Mouse (Mus musculus) heart, embryonic 12.5 days (tissue): Measurements from ENCODE around the gene Vegfa. TPM values are rescaled to one million over a fixed set of nuclear protein-coding genes. Genes with fewer than 3 reads are reported as not detected.

ENCODE experiments used
- ATAC-seq: fragments of 200-750 bp; cut with Nextera tagmentation; 2 replicates; pipeline ENCODE4 v1.8.0; 2017; ENCODE audit warnings: moderate TSS enrichment, moderate library complexity; ENCODE audit not compliant: insufficient number of reproducible peaks, low FRiP score
- H3K27ac ChIP-seq: fragments of 300-500 bp; sonication (generic); 2 replicates; pipeline ENCODE4 v1.5.1; 2016; ENCODE audit warnings: mild to moderate bottlenecking, moderate library complexity; ENCODE audit not compliant: poor library complexity, severe bottlenecking
- H3K27me3 ChIP-seq: fragments of 300-500 bp; sonication (generic); replicated peaks from 2 replicates; pipeline ENCODE4 v1.6.1; 2016; ENCODE audit warnings: mild to moderate bottlenecking, moderate library complexity
- H3K36me3 ChIP-seq: fragments of 300-500 bp; sonication (generic); 2 replicates; pipeline ENCODE4 v1.6.1; 2016; ENCODE audit warnings: mild to moderate bottlenecking, moderate library complexity
- H3K4me1 ChIP-seq: fragments of 300-500 bp; sonication (generic); replicated peaks from 2 replicates; pipeline ENCODE4 v1.6.1; 2016; ENCODE audit warnings: mild to moderate bottlenecking
- H3K4me2 ChIP-seq: fragments of 300-500 bp; sonication (generic); 2 replicates; pipeline ENCODE4 v1.6.1; 2016; ENCODE audit warnings: mild to moderate bottlenecking, moderate library complexity
- H3K4me3 ChIP-seq: fragments of 300-500 bp; sonication (generic); 2 replicates; pipeline ENCODE4 v1.5.1; 2016; ENCODE audit warnings: mild to moderate bottlenecking
- H3K9ac ChIP-seq: fragments of 300-500 bp; sonication (generic); 2 replicates; pipeline ENCODE4 v1.6.1; 2016; ENCODE audit warnings: mild to moderate bottlenecking, moderate library complexity
- H3K9me3 ChIP-seq: fragments of 300-500 bp; sonication (generic); replicated peaks from 2 replicates; pipeline ENCODE4 v1.6.1; 2016; ENCODE audit warnings: mild to moderate bottlenecking, moderate library complexity
- WGBS: fragments of 180-500 bp; shearing (Covaris S2); methylation state at CpG from one replicate; pipeline ENCODE4 v1.1.7; 2016; 5-methylcytosine and 5-hydroxymethylcytosine counted together
- polyA plus RNA-seq: library from polyadenylated mRNA; unstranded; fragments of >200 nt; fragmentation: Nextera tagmentation; extraction: Ambion mirVana; gene quantifications from 2 replicates; pipeline ENCODE4 v1.2.1, GENCODE M21; 2016

The Vegfa gene
- polyA plus RNA-seq, 1 experiment from 2014 or later, result 6.5 TPM

GRCm38 (mm10) chr17:46016617-46017016, 15.6 kb downstream of the Vegfa start:
- H3K9ac ChIP-seq, result no peak overlapping the region
- H3K9me3 ChIP-seq, result no peaks in the 10 kb centered on the region
- no peak overlapping the region for H3K27ac ChIP-seq
- H3K27me3 ChIP-seq, result no peaks in the 10 kb centered on the region
- WGBS, result 87% methylated on average over 5 of the region's 5 CpGs
- ATAC-seq, result no peak
- H3K4me3 ChIP-seq, result no peak overlapping the region
- peaks cover 64% of the 10 kb centered on the region for H3K36me3 ChIP-seq
- H3K4me1 ChIP-seq, result peaks cover 15% of the 10 kb centered on the region
- H3K4me2 ChIP-seq, result no peak overlapping the region

- no peak for ATAC-seq
- Histone ChIP-seq H3K9me3 (no peaks in the 10 kb centered on the region), H3K36me3 (peaks cover 57% of the 10 kb centered on the region), H3K4me1 (peaks cover 15% of the 10 kb centered on the region), H3K27me3 (no peaks in the 10 kb centered on the region), H3K4me3 (no peak overlapping the region), H3K4me2 (no peak overlapping the region), H3K9ac (no peak overlapping the region), H3K27ac (no peak overlapping the region)
- 83% methylated on average over 6 of the region's 6 CpGs for WGBS
These were observed 16.2 kb downstream of the Vegfa start for GRCm38 (mm10) chr17:46015967-46016366.

- Histone ChIP-seq H3K4me2 (no peak overlapping the region), H3K4me3 (no peak overlapping the region), H3K9ac (no peak overlapping the region), H3K4me1 (peaks cover 16% of the 10 kb centered on the region), H3K9me3 (no peaks in the 10 kb centered on the region), H3K27me3 (no peaks in the 10 kb centered on the region), H3K36me3 (peaks cover 47% of the 10 kb centered on the region), H3K27ac (no peak overlapping the region)
- no peak for ATAC-seq
- 88% methylated on average over 2 of the region's 2 CpGs for WGBS
These were observed 17.2 kb downstream of the Vegfa start for GRCm38 (mm10) chr17:46014935-46015334.

GRCm38 (mm10) chr17:46013549-46013948, 18.6 kb downstream of the Vegfa start:
- Histone ChIP-seq H3K9me3 (no peaks in the 10 kb centered on the region), H3K27ac (no peak overlapping the region), H3K4me1 (peaks cover 25% of the 10 kb centered on the region), H3K4me3 (no peak overlapping the region), H3K4me2 (no peak overlapping the region), H3K27me3 (no peaks in the 10 kb centered on the region), H3K9ac (no peak overlapping the region), H3K36me3 (peaks cover 33% of the 10 kb centered on the region)
- ATAC-seq, result no peak
- 86% methylated on average over 15 of the region's 15 CpGs for WGBS

- H3K27me3 ChIP-seq, result no peaks in the 10 kb centered on the region
- no peak overlapping the region for H3K4me2 ChIP-seq
- H3K4me1 ChIP-seq, result peaks cover 20% of the 10 kb centered on the region
- 55% methylated on average over 8 of the region's 8 CpGs for WGBS
- no peak overlapping the region for H3K9ac ChIP-seq
- peaks cover 20% of the 10 kb centered on the region for H3K36me3 ChIP-seq
- ATAC-seq, result no peak
- no peak overlapping the region for H3K27ac ChIP-seq
- no peak overlapping the region for H3K4me3 ChIP-seq
- H3K9me3 ChIP-seq, result no peaks in the 10 kb centered on the region
These were observed 20.0 kb downstream of the Vegfa start for GRCm38 (mm10) chr17:46012211-46012610.

- Histone ChIP-seq H3K4me3 (no peak overlapping the region), H3K4me1 (peaks cover 20% of the 10 kb centered on the region), H3K36me3 (peaks cover 7% of the 10 kb centered on the region), H3K9ac (no peak overlapping the region), H3K4me2 (no peak overlapping the region), H3K27ac (no peak overlapping the region), H3K27me3 (no peaks in the 10 kb centered on the region), H3K9me3 (no peaks in the 10 kb centered on the region)
- ATAC-seq, result no peak
- WGBS, result 82% methylated on average over 6 of the region's 6 CpGs
These were observed 21.7 kb downstream of the Vegfa start for GRCm38 (mm10) chr17:46010462-46010861.

- H3K4me2 ChIP-seq, result peak overlapping the region; percentile 16; the same call in 1 of the 2 replicates
- WGBS, result 41% methylated on average over 7 of the region's 7 CpGs
- no peaks in the 10 kb centered on the region for H3K36me3 ChIP-seq
- no peak overlapping the region for H3K9ac ChIP-seq
- H3K27ac ChIP-seq, result peak overlapping the region; percentile 80
- H3K4me1 ChIP-seq, result peaks cover 22% of the 10 kb centered on the region
- ATAC-seq, result 0 out of 2 replicates have a peak, but pooled peaks have one; percentile 54
- no peaks in the 10 kb centered on the region for H3K9me3 ChIP-seq
- no peaks in the 10 kb centered on the region for H3K27me3 ChIP-seq
- no peak overlapping the region for H3K4me3 ChIP-seq
These were observed 23.0 kb downstream of the Vegfa start for GRCm38 (mm10) chr17:46009182-46009581.

- Histone ChIP-seq H3K9ac (no peak overlapping the region), H3K4me3 (no peak overlapping the region), H3K27ac (no peak overlapping the region), H3K4me2 (no peak overlapping the region), H3K4me1 (peaks cover 19% of the 10 kb centered on the region), H3K36me3 (no peaks in the 10 kb centered on the region), H3K9me3 (no peaks in the 10 kb centered on the region), H3K27me3 (no peaks in the 10 kb centered on the region)
- no peak for ATAC-seq
- WGBS, result 80% methylated on average over 3 of the region's 3 CpGs
These were observed 26.7 kb downstream of the Vegfa start for GRCm38 (mm10) chr17:46005458-46005857.

GRCm38 (mm10) chr17:46004482-46004881, 27.7 kb downstream of the Vegfa start:
- 88% methylated on average over 5 of the region's 5 CpGs for WGBS
- Histone ChIP-seq H3K4me2 (no peak overlapping the region), H3K4me3 (no peak overlapping the region), H3K9ac (no peak overlapping the region), H3K36me3 (no peaks in the 10 kb centered on the region), H3K27me3 (no peaks in the 10 kb centered on the region), H3K27ac (no peak overlapping the region), H3K9me3 (no peaks in the 10 kb centered on the region), H3K4me1 (peaks cover 14% of the 10 kb centered on the region)
- no peak for ATAC-seq

- H3K9ac ChIP-seq, result no peak overlapping the region
- no peaks in the 10 kb centered on the region for H3K9me3 ChIP-seq
- no peak overlapping the region for H3K27ac ChIP-seq
- no peaks in the 10 kb centered on the region for H3K27me3 ChIP-seq
- WGBS, result 59% methylated on average over 15 of the region's 15 CpGs
- ATAC-seq, result no peak
- no peaks in the 10 kb centered on the region for H3K36me3 ChIP-seq
- no peak overlapping the region for H3K4me3 ChIP-seq
- peaks cover 8% of the 10 kb centered on the region for H3K4me1 ChIP-seq
- H3K4me2 ChIP-seq, result no peak overlapping the region
These were observed 28.3 kb downstream of the Vegfa start for GRCm38 (mm10) chr17:46003717-46004481.

- Histone ChIP-seq H3K4me2 (no peak overlapping the region), H3K27ac (no peak overlapping the region), H3K9me3 (no peaks in the 10 kb centered on the region), H3K9ac (no peak overlapping the region), H3K27me3 (no peaks in the 10 kb centered on the region), H3K4me3 (no peak overlapping the region), H3K4me1 (peaks cover 13% of the 10 kb centered on the region), H3K36me3 (no peaks in the 10 kb centered on the region)
- no peak for ATAC-seq
- 81% methylated on average over 9 of the region's 9 CpGs for WGBS
These were observed 32.7 kb downstream of the Vegfa start for GRCm38 (mm10) chr17:45999366-45999940.
